Mouse (Mus musculus) midbrain, postnatal 0 days (tissue): ENCODE measurements around the gene Polr3a. TPM values are rescaled to one million over a fixed set of nuclear protein-coding genes. Genes with fewer than 3 reads are reported as not detected.

ENCODE experiments used
- ATAC-seq: fragments of 200-750 bp; cut with Nextera tagmentation; 2 replicates; pipeline ENCODE4 v1.8.0; 2017; ENCODE audit warnings: moderate number of reproducible peaks, mild to moderate bottlenecking, moderate TSS enrichment, moderate library complexity; ENCODE audit not compliant: low FRiP score
- DNase-seq: peaks from one replicate; pipeline ENCODE4 v3.0.0-alpha.2; 2015; ENCODE audit warnings: low spot score
- H3K27ac ChIP-seq: fragments of 300-500 bp; sonication (generic); 2 replicates; pipeline ENCODE4 v1.5.1; 2014; ENCODE audit warnings: low read depth, mild to moderate bottlenecking, low read length, mixed read lengths
- H3K27me3 ChIP-seq: fragments of 300-500 bp; sonication (generic); 2 replicates; pipeline ENCODE4 v1.6.1; 2014; ENCODE audit warnings: low read length, control low read depth, mixed read lengths; ENCODE audit not compliant: insufficient read depth
- H3K36me3 ChIP-seq: fragments of 300-500 bp; sonication (generic); 2 replicates; pipeline ENCODE4 v1.6.1; 2014; ENCODE audit warnings: low read length, control low read depth, mixed read lengths; ENCODE audit not compliant: insufficient read depth
- H3K4me1 ChIP-seq: fragments of 300-500 bp; sonication (generic); 2 replicates; pipeline ENCODE4 v1.6.1; 2014; ENCODE audit warnings: mild to moderate bottlenecking, control low read depth, antibody characterized with exemption, low read length, mixed read lengths; ENCODE audit not compliant: insufficient read depth
- H3K4me2 ChIP-seq: fragments of 300-500 bp; sonication (generic); 2 replicates; pipeline ENCODE4 v1.6.1; 2014; ENCODE audit warnings: low read depth, mild to moderate bottlenecking, low read length, mixed read lengths; ENCODE audit not compliant: poor library complexity, severe bottlenecking
- H3K4me3 ChIP-seq: fragments of 300-500 bp; sonication (generic); 2 replicates; pipeline ENCODE4 v1.5.1; 2014; ENCODE audit warnings: low read depth, mild to moderate bottlenecking, low read length, moderate library complexity
- H3K9ac ChIP-seq: fragments of 300-500 bp; sonication (generic); replicated peaks from 2 replicates; pipeline ENCODE4 v1.6.1; 2014; ENCODE audit warnings: mild to moderate bottlenecking, low read length, moderate library complexity, mixed read lengths; ENCODE audit not compliant: poor library complexity, severe bottlenecking
- H3K9me3 ChIP-seq: fragments of 300-500 bp; sonication (generic); 2 replicates; pipeline ENCODE4 v1.6.1; 2016; ENCODE audit warnings: low read length, control low read depth
- CTCF ChIP-seq: IDR thresholded peaks from 2 replicates; pipeline ENCODE4 v1.5.1; 2016; ENCODE audit warnings: antibody characterized with exemption, mild to moderate bottlenecking
- WGBS: fragments of 180-500 bp; shearing (Covaris S2); extraction: QIAGEN DNeasy Blood & Tissue Kit; methylation state at CpG from one replicate; pipeline ENCODE4 v1.1.7; 2014; 5-methylcytosine and 5-hydroxymethylcytosine counted together
- polyA plus RNA-seq: library from polyadenylated mRNA; unstranded; fragments of >200 nt; fragmentation: Nextera tagmentation; extraction: Ambion mirVana; gene quantifications from 2 replicates; pipeline ENCODE4 v1.2.1, GENCODE M21; 2015
- total RNA-seq: library from RNA; depleted of rRNA; stranded (reverse); fragments of >200 nt; gene quantifications from 2 replicates; pipeline ENCODE4 v1.2.3, GENCODE M21; 2014

The Polr3a gene
- total and polyA plus RNA-seq, 2 experiments from 2014 or later = 14.6 to 22.0 TPM

DNA sequence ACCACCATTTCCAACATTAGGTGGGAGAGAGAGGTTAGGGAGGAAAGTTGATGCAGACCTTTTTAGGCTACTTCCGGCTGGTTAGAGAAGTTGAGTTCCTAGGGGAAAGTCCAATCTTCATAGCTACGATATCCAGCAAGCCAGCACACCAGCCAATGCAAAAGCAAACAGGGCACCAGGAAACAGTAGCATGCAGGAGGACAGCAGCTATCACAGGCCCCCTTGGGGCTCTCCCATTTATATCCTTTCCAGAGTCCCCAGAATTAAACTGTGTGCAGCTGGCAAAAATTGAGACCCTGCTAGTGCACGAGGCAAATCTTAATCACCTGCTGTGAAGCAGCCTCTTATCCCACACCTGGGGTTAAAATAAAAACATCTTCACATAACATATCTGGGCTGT is 38.3 kb upstream of the Polr3a start:
- 50% methylated on average over 3 of the region's 3 CpGs for WGBS
- H3K9me3 ChIP-seq = no peaks in the 10 kb centered on the region
- H3K27me3 ChIP-seq = no peaks in the 10 kb centered on the region
- DNase-seq (no peak), ATAC-seq (no peak)
- H3K9ac ChIP-seq = no peak overlapping the region
- H3K4me1 ChIP-seq = peaks cover 7% of the 10 kb centered on the region; the same call in 1 of the 2 replicates
- no peak overlapping the region for H3K4me2 ChIP-seq
- no peak for TF ChIP-seq CTCF
- no peaks in the 10 kb centered on the region for H3K36me3 ChIP-seq
- no peak overlapping the region; the same call in 1 of the 2 replicates for H3K27ac ChIP-seq
- H3K4me3 ChIP-seq = no peak overlapping the region

DNA sequence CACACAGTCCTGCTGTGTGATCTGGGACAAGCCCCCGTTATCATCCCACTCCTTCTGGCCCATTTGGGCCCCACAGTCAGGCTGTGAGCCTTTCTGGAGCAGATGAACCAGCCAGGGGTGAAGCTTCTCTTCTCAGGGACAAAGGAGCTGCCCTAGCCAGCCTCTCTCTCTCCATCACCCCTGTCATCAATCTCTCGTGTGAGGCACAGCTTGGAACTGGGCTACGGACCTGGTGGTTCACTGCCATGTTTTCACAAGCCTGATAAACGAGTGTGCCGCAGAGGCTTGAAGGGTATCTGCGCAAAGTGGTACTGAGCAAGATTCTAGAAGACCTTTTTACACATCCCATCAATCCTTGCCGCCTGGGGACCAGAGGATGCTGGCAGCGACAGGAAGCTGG is 34.7 kb upstream of the Polr3a start:
- Histone ChIP-seq H3K9ac (no peak overlapping the region), H3K9me3 (no peaks in the 10 kb centered on the region), H3K36me3 (no peaks in the 10 kb centered on the region), H3K4me1 (0 out of 2 replicates have a peak, but pooled peaks cover 2% of the 10 kb centered on the region), H3K4me3 (no peak overlapping the region), H3K27ac (no peak overlapping the region), H3K27me3 (no peaks in the 10 kb centered on the region), H3K4me2 (no peak overlapping the region)
- no peak for TF ChIP-seq CTCF
- DNase-seq (peak; percentile 31), ATAC-seq (no peak)
- WGBS = 88% methylated on average over 8 of the region's 8 CpGs

DNA sequence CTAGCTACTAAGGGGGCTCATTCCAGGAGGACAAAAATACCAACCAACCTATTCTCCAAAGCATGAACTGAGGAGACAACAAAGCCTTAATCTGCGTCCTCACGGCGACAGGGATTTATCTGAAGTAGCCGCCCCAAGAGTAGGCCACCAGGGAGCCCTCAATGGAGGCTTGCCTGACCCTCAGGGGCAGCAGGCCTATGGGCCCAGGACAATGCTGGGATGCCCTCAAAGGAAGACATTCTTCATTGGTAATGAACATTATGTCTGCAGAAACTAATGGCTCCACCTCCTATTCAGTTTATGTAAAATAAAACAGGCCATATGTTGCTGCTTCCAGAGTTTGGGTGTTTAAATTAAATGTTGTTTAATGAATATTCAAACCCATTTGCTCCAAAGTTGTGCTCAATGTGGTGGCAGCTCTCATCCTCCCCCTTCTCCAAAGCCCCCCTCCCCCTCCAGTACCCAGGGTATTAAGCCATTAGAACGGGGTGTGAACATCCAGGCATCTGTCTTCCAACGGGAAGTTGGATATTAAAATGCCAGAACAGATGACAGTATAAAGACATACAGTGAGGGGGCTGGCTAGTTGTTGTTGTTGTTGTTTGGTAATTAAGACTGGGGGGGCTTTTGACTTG is 25.8 kb upstream of the Polr3a start:
- Histone ChIP-seq H3K36me3 (no peaks in the 10 kb centered on the region), H3K4me2 (no peak overlapping the region), H3K4me1 (no peaks in the 10 kb centered on the region), H3K9ac (no peak overlapping the region), H3K9me3 (no peaks in the 10 kb centered on the region), H3K4me3 (no peak overlapping the region), H3K27me3 (no peaks in the 10 kb centered on the region), H3K27ac (no peak overlapping the region)
- TF ChIP-seq CTCF = no peak
- ATAC-seq (no peak), DNase-seq (no peak)
- 50% methylated on average over 6 of the region's 6 CpGs for WGBS

DNA sequence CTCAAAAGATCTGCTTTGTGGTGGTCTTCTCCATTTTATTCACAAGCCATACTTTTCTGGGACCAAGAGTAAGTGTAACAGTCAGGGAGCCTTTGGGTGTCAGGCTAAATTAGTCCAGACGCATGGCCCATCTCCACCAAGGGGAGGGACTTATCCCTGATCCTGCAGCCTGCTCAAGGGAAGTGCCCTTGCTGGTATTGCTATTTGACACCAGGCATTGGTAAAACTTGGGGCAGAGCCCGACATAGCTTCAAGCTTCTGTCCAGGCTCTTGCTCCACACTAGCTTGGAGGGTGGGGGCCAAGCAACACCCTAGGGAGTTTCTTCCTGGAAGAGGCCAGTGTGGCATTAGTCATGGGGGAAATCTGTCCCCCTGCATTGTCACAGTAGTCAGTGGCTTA is 23.8 kb upstream of the Polr3a start:
- Histone ChIP-seq H3K27me3 (no peaks in the 10 kb centered on the region), H3K4me1 (no peaks in the 10 kb centered on the region), H3K4me2 (no peak overlapping the region), H3K9ac (no peak overlapping the region), H3K36me3 (no peaks in the 10 kb centered on the region), H3K27ac (no peak overlapping the region), H3K4me3 (no peak overlapping the region), H3K9me3 (no peaks in the 10 kb centered on the region)
- no peak for DNase-seq
- no peak for ATAC-seq
- TF ChIP-seq CTCF = no peak
- 83% methylated on average over 2 of the region's 2 CpGs for WGBS

DNA sequence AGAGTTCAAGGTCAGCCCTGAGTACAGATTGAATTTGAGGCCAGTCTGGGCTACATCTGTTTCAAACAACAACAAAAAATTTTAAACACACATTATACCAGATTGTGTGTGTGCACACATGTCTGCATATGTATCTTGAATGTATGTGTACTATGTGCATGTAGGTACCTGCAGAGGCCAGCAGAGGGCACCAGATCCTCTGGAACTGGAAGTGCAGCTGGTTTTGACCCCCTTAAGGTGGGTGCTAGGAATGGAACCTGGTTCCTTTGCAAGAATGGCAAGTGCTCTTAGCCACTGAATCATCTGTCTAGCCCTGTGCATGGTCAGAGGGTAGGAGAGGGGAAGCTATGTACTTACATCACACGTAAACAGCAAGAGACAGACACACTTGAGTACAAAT is 23.4 kb upstream of the Polr3a start:
- Histone ChIP-seq H3K4me3 (no peak overlapping the region), H3K4me1 (no peaks in the 10 kb centered on the region), H3K4me2 (no peak overlapping the region), H3K9me3 (no peaks in the 10 kb centered on the region), H3K27me3 (no peaks in the 10 kb centered on the region), H3K36me3 (no peaks in the 10 kb centered on the region), H3K27ac (no peak overlapping the region), H3K9ac (no peak overlapping the region)
- ATAC-seq (no peak), DNase-seq (no peak)
- peak; percentile 63 for TF ChIP-seq CTCF
- 96% methylated on average over 1 of the region's 1 CpGs for WGBS

DNA sequence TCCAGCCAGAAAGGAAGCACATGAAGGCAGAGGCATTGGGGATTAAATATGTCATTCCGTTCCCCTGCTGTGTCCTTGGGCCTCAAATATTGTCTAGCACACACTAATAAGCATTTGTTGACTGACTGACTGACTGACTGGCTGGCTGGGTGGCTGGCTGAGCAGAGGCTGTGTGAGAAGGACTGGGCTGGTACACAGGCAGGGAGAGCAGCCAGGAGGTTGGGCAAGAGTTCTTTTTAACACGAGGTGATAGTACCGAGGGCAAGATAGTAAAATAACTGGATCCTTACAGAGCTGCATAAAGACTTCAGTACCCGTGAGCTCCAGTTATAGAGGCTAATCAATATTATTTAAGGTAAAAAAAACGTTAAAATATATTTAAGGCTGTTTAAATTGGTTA is 22.7 kb upstream of the Polr3a start:
- no peaks in the 10 kb centered on the region for H3K27me3 ChIP-seq
- 54% methylated on average over 5 of the region's 5 CpGs for WGBS
- DNase-seq = no peak

More for the DNA sequence above, 22.7 kb upstream of the Polr3a start:
- Histone ChIP-seq H3K4me3 (no peak overlapping the region), H3K36me3 (no peaks in the 10 kb centered on the region), H3K9me3 (no peaks in the 10 kb centered on the region), H3K27ac (no peak overlapping the region), H3K4me1 (no peaks in the 10 kb centered on the region), H3K9ac (no peak overlapping the region), H3K4me2 (no peak overlapping the region)
- ATAC-seq = no peak
- no peak for TF ChIP-seq CTCF
